Mouse (Mus musculus) stomach, postnatal 0 days (tissue): ENCODE results near the gene Rab43. TPM values are rescaled to one million over a fixed set of nuclear protein-coding genes. Genes with fewer than 3 reads are reported as not detected.
A peak's percentile ranks its signal among the peaks of the same experiment; 100 is the strongest.

ENCODE experiments used
- ATAC-seq: fragments of 200-750 bp; cut with Nextera tagmentation; 2 replicates; pipeline ENCODE4 v1.8.0; 2017; ENCODE audit not compliant: low FRiP score, low TSS enrichment
- DNase-seq: peaks from one replicate; pipeline ENCODE4 v3.0.0-alpha.2; 2016; ENCODE audit warnings: low spot score
- H3K27ac ChIP-seq: fragments of 300-500 bp; sonication (generic); replicated peaks from 2 replicates; pipeline ENCODE4 v1.5.1; 2014; ENCODE audit warnings: mild to moderate bottlenecking, control low read depth
- H3K27me3 ChIP-seq: fragments of 300-500 bp; sonication (generic); 2 replicates; pipeline ENCODE4 v1.6.1; 2014; ENCODE audit warnings: low read length; ENCODE audit not compliant: control insufficient read depth, insufficient read depth
- H3K36me3 ChIP-seq: fragments of 300-500 bp; sonication (generic); 2 replicates; pipeline ENCODE4 v1.6.1; 2014; ENCODE audit warnings: low read length, mixed read lengths; ENCODE audit not compliant: control insufficient read depth, insufficient read depth
- H3K4me1 ChIP-seq: fragments of 300-500 bp; sonication (generic); replicated peaks from 2 replicates; pipeline ENCODE4 v1.6.1; 2014; ENCODE audit warnings: antibody characterized with exemption; ENCODE audit not compliant: control insufficient read depth, insufficient read depth
- H3K4me2 ChIP-seq: fragments of 300-500 bp; sonication (generic); replicated peaks from 2 replicates; pipeline ENCODE4 v1.6.1; 2014; ENCODE audit warnings: low read depth, mild to moderate bottlenecking, control low read depth, moderate library complexity
- H3K4me3 ChIP-seq: fragments of 300-500 bp; sonication (generic); 2 replicates; pipeline ENCODE4 v1.5.1; 2014; ENCODE audit warnings: low read depth, low read length, control low read depth
- H3K9ac ChIP-seq: fragments of 300-500 bp; sonication (generic); 2 replicates; pipeline ENCODE4 v1.6.1; 2014; ENCODE audit warnings: mild to moderate bottlenecking, low read length, control low read depth, mixed read lengths
- H3K9me3 ChIP-seq: fragments of 300-500 bp; sonication (generic); 2 replicates; pipeline ENCODE4 v1.6.1; 2016; ENCODE audit warnings: low read length; ENCODE audit not compliant: control insufficient read depth
- CTCF ChIP-seq: IDR thresholded peaks from 2 replicates; pipeline ENCODE4 v1.5.1; 2016; ENCODE audit warnings: antibody characterized with exemption, low read depth, mild to moderate bottlenecking, moderate library complexity
- EP300 ChIP-seq: optimal IDR thresholded peaks from 2 replicates; pipeline ENCODE3; 2016; ENCODE audit warnings: antibody characterized with exemption
- WGBS: fragments of 180-500 bp; shearing (Covaris S2); extraction: QIAGEN DNeasy Blood & Tissue Kit; methylation state at CpG from one replicate; pipeline ENCODE4 v1.1.7; 2014; 5-methylcytosine and 5-hydroxymethylcytosine counted together
- polyA plus RNA-seq: library from polyadenylated mRNA; unstranded; fragments of >200 nt; fragmentation: Nextera tagmentation; extraction: Ambion mirVana; gene quantifications from 2 replicates; pipeline ENCODE4 v1.2.1, GENCODE M21; 2015

Rab43 gene
- polyA plus RNA-seq, 1 experiment from 2014 or later: 12.6 TPM

- H3K27me3 ChIP-seq: no peaks in the 10 kb centered on the region
- 51% methylated on average over 11 of the region's 11 CpGs for WGBS
- ATAC-seq (no peak), DNase-seq (no peak)
- no peaks in the 10 kb centered on the region for H3K9me3 ChIP-seq
- no peak overlapping the region for H3K27ac ChIP-seq
- no peak overlapping the region for H3K4me2 ChIP-seq
- no peak overlapping the region for H3K4me3 ChIP-seq
- H3K36me3 ChIP-seq: peaks cover 23% of the 10 kb centered on the region
- H3K4me1 ChIP-seq: no peaks in the 10 kb centered on the region
- no peak overlapping the region; the same call in 1 of the 2 replicates for H3K9ac ChIP-seq
- TF ChIP-seq CTCF: no peak
- TF ChIP-seq EP300: no peak
These were observed 27.9 kb upstream of the Rab43 start for GRCm38 (mm10) chr6:87839797-87840341.

GRCm38 (mm10) chr6:87838551-87839197, 26.7 kb upstream of the Rab43 start, which contains the start of gene Isy1:
TSS of gene Isy1 (minus strand) at chr6:87838798.
- H3K9ac ChIP-seq: peak within 1 kb of the TSS; percentile 75
- H3K9me3 ChIP-seq: no peaks in the 10 kb centered on the region
- ATAC-seq: peak; percentile 98
- DNase-seq: peak; percentile 97
- peak within 1 kb of the TSS; percentile 67 for H3K4me3 ChIP-seq
- WGBS: under 1% methylated on average over 46 of the region's 46 CpGs
- no peaks in the 10 kb centered on the region for H3K27me3 ChIP-seq
- no peaks in the 10 kb centered on the region for H3K4me1 ChIP-seq
- peaks cover 15% of the 10 kb centered on the region for H3K36me3 ChIP-seq
- TF ChIP-seq EP300: no peak
- TF ChIP-seq CTCF: peak; percentile 44; the same call in 1 of the 2 replicates
- H3K4me2 ChIP-seq: peak within 1 kb of the TSS; percentile 81
- H3K27ac ChIP-seq: peak within 1 kb of the TSS; percentile 95

- Histone ChIP-seq H3K9ac (no peak within 1 kb of the TSS), H3K4me1 (no peaks in the 10 kb centered on the region), H3K36me3 (peaks cover 12% of the 10 kb centered on the region), H3K9me3 (no peaks in the 10 kb centered on the region), H3K4me3 (no peak within 1 kb of the TSS), H3K4me2 (no peak within 1 kb of the TSS), H3K27ac (no peak within 1 kb of the TSS), H3K27me3 (no peaks in the 10 kb centered on the region)
- ATAC-seq: no peak
- TF ChIP-seq EP300: no peak
- TF ChIP-seq CTCF: no peak
- DNase-seq: no peak
- WGBS: 86% methylated on average over 7 of the region's 7 CpGs
These were observed 23.7 kb upstream of the Rab43 start, which contains the start of gene Gm45140 for GRCm38 (mm10) chr6:87835695-87836094. TSS of gene Gm45140 (minus strand) at chr6:87835795.

GRCm38 (mm10) chr6:87820366-87820765, 8.4 kb upstream of the Rab43 start:
- H3K36me3 ChIP-seq: peaks cover 27% of the 10 kb centered on the region
- H3K9me3 ChIP-seq: no peaks in the 10 kb centered on the region
- no peak overlapping the region for H3K4me2 ChIP-seq
- no peak overlapping the region for H3K4me3 ChIP-seq
- no peaks in the 10 kb centered on the region for H3K27me3 ChIP-seq
- no peak overlapping the region for H3K9ac ChIP-seq
- H3K27ac ChIP-seq: no peak overlapping the region
- ATAC-seq (no peak), DNase-seq (no peak)
- 90% methylated on average over 2 of the region's 2 CpGs for WGBS
- TF ChIP-seq CTCF (no peak), EP300 (no peak)
- H3K4me1 ChIP-seq: no peaks in the 10 kb centered on the region

GRCm38 (mm10) chr6:87814486-87814885, 2.5 kb upstream of the Rab43 start:
- Histone ChIP-seq H3K36me3 (peaks cover 11% of the 10 kb centered on the region), H3K4me1 (no peaks in the 10 kb centered on the region), H3K27ac (no peak overlapping the region), H3K9ac (no peak overlapping the region), H3K4me2 (no peak overlapping the region), H3K9me3 (no peaks in the 10 kb centered on the region), H3K27me3 (no peaks in the 10 kb centered on the region), H3K4me3 (no peak overlapping the region)
- ATAC-seq: no peak
- TF ChIP-seq EP300: no peak
- no peak for TF ChIP-seq CTCF
- no peak for DNase-seq
- 81% methylated on average over 5 of the region's 5 CpGs for WGBS

GRCm38 (mm10) chr6:87812656-87813055, 692 bp upstream of the Rab43 start:
- Histone ChIP-seq H3K4me1 (no peaks in the 10 kb centered on the region), H3K9ac (no peak overlapping the region; the same call in 1 of the 2 replicates), H3K27ac (peak overlapping the region; percentile 95), H3K36me3 (peaks cover 3% of the 10 kb centered on the region; the same call in 1 of the 2 replicates), H3K4me3 (peak overlapping the region; percentile 86; the same call in 1 of the 2 replicates), H3K9me3 (no peaks in the 10 kb centered on the region), H3K4me2 (peak overlapping the region; percentile 88), H3K27me3 (no peaks in the 10 kb centered on the region)
- ATAC-seq (no peak), DNase-seq (no peak)
- no peak for TF ChIP-seq EP300
- no peak for TF ChIP-seq CTCF
- WGBS: 86% methylated on average over 1 of the region's 1 CpGs
